Mouse (Mus musculus) c-Kit-negative CD71-positive TER-119-positive erythroid progenitor cells, embryonic 14.5 days (primary cell): ENCODE measurements around the gene Lrch3.
"Not testable (repeated sequence)": the region's sequence is repeated elsewhere in the genome, so short reads cannot be mapped to it uniquely, and the experiment has no call there.

Experiments used
- DNase-seq: peaks from one replicate; pipeline ENCODE4 v3.0.0-alpha.2; 2013; ENCODE audit warnings: low read depth, low spot score

Gene Lrch3

DNA sequence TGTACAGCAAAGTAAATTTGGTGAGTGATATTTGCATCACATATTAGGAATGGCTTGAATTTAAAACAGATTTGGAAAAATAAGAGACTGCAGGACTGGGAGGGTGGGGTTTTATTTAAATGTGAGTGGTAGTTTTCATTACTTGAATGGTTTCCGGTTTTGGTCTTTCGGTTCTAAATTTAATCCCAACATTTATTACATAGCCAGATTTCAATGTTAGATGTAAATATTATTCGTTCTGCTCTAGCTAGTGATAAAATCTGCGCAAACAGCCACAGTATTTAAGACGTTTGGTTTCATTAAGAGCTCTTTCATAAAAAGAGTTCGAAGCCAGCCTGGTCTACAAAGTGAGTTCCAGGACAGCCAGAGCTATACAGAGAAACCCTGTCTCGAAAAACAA, 688 bp upstream of the Lrch3 start:
- no peak for DNase-seq

DNA sequence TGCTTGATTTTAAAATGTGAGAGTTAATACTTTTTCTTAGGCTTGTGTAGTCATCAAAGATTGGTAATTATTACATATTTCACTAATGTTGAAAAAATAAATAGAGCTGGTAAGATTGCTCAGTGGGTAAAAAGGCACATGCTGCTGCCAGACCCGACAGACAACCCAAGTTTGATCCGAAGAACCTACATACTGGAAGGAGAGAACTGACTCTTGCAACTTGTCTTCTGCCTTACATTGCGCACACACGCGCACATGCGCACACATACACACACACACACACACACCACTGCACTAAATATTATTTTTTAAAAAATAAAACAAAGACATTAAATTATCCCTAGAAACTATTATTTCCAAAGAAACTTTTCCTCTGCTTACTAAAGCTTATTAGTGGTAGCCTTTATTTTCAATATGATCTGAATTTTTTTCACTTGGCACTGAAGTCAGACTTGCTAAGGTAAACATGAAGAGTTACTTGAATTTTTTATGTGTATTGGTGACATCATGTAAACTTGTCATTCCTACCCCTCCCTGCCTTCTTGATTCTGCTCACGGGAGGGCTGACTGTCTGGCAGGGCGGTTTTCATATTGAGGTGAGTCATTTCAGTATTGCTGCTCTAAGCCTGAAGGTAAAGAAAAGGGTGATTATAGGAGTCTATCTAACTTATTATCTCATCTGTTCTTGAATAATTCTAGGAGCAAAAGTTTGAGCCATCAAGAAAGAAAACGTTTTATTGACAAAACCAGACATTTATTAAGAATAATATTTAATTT, 1.6 kb downstream of the Lrch3 start:
- DNase-seq = no peak

DNA sequence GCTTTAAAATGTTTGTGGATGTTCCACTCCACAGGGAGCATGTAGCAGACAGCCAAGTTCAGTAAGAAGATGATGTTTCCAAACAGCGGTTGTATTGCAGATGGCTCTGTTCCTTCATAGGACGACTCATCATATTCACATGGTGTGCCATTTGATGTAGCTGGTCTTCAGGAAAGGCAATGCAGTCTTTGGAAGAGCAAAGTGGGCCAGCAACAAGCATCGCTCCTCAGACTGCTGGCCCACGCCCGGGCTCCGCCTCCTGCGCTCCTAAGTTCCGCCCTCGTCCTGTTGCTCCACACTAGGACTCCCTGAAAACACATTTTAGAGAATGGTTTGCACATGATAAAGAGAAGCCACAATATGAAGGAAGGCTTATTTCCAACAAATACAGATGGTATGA, 12.7 kb downstream of the Lrch3 start:
- not testable (repeated sequence) for DNase-seq

DNA sequence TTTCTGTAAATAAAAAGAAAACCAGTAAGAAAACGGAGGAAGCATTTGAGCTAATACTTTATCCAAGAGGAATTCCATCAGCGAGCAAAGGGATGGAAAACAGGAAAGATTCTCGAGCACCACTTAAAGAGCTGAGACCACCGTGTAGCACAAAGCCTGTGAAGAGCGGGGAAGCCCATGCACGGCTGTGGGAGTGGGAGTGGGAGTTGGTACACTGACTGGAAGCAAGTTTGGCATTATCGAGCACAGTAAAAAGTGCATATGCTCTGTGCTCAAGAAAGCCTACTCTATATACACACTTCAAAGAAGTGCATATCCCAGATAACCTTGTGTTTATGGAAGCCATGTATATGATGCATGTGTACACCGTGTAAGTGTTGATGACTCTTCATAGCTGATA, 13.1 kb downstream of the Lrch3 start:
- DNase-seq = no peak

DNA sequence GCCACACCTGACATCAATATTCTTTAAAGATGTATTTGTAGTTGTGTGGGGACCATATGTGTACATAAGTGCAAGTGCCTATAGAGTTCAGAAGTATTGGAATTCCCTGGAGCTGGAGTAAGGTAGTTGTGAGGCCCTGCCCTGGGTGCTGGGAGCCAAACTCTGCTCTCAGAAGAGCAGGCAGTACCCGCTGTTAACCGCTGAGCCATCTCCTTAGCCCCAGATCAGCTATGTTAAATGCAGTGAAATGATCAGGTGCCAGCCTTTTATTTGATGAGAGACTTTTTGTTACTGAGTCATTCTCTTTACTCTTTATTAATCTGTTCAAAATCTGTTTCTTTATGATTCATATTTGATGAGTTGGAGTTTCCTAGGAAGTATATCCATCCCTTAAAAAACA, 16.0 kb downstream of the Lrch3 start:
- no peak for DNase-seq

DNA sequence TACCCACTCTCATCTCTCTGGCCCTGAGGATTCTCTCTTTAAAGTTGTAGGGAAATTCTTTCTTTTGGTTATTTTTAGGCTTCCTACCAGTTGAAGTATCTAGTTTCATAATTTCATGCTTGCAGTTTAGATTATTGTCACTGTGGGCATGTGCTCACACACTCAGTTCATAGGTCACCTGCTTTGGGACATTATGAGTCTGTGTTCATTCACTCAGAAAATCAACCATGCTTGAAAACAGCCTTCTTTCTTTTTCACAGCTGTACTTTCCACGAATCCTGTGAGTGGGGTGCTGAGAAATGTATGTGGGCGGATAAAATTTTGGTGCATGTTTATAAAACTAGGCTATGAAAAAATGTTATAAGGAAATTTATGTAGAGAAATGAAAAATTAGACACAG, 20.6 kb downstream of the Lrch3 start:
- DNase-seq = no peak

DNA sequence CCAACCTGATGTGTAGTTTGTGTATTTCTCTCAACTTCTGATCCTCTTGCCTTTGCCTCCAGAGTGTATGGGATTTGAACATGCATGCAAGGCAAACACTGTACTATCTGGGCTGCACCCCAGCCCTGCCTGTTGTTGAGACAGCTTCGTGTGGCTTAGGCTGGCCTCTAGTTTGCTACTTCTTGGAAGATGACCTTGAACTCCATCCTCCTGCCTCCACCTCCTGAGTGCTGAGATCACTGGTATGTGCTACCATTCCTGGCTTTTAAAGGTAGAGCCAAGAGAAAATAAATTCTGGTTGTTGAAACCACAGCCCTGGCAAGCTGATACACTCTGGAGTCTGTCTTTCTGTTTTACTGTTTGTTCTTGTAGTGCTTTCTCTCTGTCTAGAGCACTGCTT, 21.2 kb downstream of the Lrch3 start:
- no peak for DNase-seq

DNA sequence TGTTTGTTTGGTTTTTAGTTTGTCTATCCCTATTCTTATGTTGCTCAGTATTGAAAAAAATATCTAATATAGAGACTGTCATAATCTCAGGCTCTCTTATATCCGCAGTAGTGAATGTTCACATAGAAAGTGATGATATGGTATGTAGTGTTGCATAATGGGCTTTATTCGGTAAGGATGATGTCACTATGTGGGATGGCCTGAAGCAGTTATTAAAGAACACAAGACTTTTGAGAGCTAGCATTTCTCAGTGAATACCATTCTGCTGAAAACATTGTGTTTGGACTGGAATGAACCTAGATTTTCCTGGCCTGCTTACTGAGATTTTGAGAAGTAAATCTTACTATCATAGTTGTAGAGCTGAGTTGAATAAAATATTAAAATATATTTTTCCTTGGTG, 23.5 kb downstream of the Lrch3 start:
- DNase-seq = no peak

DNA sequence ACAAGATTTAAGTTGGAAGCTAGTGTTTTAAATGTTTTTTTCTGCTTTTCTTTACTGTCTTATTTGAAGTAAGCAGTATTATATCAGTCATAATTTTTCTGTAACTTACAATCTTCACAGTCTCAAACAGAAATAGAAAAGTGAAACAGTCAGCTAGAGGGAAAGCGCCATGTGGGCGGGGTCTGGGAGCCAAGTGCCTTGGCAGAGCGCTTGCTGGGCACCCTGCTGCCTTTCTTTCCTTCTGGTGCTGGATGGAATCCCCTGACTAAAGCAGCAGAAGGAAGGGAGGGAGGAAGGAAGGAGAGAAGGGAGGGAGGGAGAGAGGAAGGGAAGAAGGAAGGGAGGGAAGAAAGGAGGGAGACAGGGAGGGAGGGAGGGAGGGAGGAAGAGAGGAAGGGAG, 25.4 kb downstream of the Lrch3 start:
- not testable (repeated sequence) for DNase-seq

DNA sequence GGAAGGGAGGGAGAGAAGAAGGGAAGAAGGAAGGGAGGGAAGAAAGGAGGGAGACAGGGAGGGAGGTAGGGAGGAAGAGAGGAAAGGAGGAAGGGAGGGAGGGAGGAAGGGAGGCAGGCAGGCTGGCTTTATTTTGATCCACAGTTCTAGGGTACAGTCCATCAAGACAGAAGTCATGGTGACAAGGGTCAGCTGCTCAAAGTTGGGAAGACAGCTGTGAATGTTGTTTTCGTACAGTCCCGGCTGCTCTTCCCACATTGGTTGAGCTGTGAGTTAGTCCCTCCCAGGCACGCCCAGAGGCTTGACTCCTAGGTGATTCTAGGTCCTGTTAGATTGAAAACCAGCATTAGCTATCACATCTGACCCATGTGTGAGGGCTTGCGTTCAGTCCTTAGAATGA, 25.8 kb downstream of the Lrch3 start:
- DNase-seq = not testable (repeated sequence)

DNA sequence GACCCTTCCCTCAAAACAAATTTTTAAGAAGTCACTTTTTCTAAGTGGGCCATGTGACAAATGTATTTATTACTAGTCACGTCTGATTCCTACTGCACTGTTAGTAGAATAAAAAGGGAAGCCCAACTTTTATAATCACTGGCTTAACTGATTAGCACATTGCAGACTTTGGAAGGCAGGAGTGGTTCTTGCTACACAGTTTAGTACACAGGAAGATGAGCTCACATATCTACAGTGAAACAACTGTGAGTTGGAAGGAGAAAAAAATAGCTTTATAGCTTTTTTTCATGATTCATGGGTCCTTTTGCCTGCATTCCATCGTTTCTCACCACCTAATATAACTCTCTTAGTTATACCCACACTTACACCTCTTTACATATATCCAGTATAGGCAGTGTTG, 27.3 kb downstream of the Lrch3 start:
- not testable (repeated sequence) for DNase-seq

DNA sequence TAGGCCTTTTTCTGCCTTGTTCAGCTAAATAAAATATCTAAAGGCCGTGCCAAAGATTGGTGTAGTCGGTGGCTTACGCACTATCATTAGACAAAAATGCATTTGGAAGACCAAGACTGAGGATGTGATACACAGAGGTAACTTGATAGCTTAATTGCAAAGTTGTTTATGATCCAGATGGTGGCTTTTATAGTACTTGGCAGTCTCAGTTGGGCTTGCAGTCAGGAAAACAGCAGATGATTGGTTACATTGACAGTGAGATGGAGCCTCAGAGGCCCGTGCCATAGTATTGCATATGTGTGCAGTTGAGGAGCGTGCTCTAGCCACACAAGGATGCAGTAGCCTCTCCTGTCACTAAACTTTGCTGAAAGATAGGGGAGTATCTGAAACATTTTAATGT, 28.8 kb downstream of the Lrch3 start:
- no peak for DNase-seq

DNA sequence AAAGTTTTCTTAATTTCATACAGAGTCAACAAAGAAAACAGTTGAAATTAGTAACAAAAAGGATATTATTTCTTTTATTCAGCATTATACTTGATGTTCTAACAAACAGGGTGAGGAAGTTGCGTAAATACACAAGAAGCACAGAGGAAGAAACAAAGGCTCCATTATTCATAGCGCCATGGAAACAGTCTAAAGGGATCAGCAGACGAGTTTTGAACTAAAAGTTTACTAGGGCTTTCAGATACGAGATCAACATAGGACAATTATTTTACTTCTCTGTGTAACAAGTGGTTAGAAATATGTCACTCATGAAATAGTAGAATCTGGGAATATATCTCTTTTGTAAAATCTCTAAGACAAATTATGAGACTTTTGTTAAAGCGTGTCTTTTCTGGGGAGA, 31.5 kb downstream of the Lrch3 start:
- DNase-seq = no peak

DNA sequence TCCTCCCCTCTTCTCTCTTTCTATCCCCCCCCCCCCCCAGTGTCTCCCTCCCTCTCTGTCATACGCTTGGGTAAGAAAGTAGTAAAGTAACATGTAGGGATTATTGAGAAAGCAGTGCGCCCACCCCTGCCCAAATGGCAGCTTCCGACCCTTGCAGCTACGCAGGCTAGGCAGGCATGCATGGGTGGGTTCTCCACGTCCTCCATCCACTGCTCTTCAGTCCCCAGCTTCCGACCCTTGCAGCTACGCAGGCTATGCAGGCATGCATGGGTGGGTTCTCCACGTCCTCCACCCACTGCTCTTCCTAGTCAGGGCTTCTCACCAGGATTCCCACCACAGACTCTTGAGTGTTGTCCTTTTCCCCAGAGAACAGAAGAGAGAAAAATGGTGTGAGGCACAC, 34.1 kb downstream of the Lrch3 start:
- no peak for DNase-seq

DNA sequence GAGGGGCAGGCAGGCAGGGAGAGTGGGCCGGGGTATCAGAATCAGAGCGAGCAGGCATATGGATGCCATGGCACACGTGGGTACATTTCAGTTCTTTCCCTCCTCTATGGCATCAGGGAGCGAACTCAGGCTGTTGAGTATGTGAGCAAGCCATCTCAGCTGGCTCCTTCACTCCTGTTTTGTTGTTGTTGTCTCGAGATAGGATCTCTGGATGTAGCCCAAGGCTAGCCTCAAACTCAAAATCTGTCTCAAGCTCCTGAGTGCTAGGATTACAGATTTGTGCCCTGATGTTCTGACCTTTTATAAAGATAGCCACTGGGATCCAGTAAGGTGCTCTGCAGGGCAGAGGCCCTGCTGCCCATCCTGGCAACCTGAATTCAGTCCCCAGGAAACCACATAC, 34.8 kb downstream of the Lrch3 start:
- DNase-seq = no peak

DNA sequence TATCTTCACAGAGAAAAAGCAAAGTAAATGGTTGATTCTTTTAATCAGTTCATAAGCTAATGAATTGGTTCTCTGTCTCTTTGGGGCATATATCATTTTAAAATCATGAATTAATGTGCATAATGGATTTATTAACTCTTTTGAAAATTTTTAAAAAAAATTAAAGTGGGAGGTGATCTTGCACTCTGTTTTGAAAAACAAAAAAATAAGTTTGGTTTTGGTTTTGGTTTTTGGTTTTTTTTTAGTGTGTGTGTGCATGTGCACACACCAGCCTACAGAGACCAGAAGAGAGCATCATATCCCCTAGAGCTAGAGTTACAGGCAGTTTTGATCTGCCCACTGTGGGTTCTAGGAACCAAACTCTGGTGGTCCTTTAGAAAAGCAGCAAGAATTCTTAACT, 35.4 kb downstream of the Lrch3 start:
- DNase-seq = no peak

DNA sequence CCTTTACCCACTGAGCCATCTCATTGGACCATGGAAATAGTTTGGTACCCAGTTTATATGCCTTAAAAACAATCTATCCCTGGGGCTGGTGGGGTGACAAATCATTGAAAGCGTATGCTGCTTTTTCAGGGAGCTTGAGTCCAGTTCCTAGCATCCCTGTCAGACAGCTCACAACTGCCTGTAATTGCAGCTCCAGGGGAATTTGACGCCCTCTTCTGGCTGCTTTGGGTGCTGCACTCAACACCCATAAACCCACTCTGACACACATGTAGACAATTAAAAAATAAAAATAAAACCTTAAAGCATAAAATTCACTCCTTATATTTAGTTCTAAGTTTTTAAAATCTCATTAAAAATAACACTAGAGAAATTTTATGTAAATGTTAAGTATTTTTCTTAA, 37.2 kb downstream of the Lrch3 start:
- DNase-seq = no peak

DNA sequence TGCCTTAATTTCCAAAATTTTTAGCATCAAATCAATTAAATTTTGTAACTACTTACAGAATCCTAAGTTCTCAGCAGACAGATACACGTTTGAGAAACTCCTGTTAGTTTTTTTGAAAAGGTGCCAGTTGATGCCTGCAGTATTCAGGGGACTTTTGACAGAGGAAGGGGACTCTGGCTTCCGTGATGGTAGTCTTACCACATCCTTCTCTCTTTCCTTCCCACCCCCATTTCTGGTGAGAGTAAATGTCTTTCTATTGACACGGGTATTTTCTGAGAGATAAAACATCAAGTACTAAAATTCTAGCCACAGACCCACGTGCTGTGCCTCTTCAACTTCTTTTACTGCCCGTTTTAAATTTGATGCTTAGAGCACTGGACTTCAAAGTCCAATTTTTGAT, 39.9 kb downstream of the Lrch3 start:
- no peak for DNase-seq

DNA sequence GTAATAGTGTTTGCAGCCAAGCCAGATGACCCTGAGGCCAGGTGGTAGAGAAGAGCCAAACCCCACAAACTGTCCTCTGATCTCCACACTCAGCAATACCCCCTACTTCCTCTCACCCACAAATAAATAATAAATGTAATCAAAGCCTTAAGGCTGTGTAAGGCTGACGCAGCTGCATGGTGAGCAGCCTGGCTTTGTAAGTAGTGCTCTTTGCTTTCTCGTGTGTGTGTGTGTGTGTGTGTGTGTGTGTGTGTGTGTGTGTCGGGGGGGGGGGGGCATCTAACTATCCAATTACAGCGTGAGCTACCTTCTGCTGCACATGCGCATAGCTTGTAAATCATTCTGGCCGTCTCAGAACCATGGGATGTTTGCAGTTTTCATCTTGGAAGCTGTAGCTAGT, 40.4 kb downstream of the Lrch3 start:
- DNase-seq = no peak

DNA sequence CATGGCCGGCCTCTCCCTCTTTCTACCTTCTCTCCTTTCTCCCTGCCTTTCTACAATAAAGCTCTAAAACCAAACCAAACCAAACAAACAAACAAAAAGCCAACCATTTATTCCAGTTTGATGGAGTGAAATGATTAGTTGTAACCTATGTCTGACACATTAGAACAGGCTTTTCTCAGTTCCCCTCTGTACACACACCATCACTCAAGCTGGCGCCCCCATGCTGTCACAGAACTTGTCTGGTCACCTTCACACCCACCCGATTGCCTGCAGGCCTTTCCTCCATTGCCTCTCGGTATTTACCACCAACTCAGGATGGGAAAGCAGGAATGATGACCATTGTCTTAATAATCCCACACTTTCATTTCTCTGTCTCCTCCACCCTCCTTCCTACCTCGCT, 43.0 kb downstream of the Lrch3 start:
- no peak for DNase-seq

DNA sequence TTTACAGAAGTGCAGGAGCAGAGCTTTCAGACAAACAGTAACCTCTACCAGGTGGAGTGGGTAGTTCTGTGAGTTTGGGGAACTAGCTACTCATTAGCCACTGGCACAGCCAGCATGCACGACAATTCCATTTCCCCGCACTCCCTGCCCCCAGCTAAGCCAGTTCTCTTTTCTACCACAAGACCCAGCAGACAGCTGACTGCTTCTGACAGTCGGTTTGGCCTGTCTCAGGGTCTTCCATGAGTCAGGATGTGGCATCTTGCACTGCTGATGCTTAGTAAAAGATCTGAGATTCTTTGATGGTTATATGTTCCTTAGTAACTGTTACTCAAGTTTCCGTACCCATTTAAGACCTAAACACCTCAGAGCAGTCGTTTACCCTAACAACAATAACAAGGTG, 58.6 kb downstream of the Lrch3 start:
- DNase-seq = no peak

DNA sequence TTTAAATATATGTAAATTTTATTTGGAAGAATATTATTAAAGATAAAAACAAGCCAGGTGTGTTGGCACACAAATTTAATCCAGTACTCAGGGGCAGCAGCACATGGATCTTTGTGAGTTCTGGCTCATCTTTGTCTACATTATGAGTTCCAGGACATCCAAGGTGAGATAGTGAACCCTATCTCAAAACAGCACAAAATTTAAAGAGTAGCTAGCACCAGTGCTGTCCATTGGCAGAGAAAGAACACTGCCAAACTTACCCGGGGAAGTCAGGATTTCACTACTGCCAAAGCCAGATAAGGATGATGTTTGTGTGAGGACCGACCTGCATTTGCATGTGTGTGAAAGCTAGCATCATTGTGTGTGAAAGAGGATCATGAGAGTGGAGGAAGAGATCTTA, 59.1 kb downstream of the Lrch3 start:
- no peak for DNase-seq

DNA sequence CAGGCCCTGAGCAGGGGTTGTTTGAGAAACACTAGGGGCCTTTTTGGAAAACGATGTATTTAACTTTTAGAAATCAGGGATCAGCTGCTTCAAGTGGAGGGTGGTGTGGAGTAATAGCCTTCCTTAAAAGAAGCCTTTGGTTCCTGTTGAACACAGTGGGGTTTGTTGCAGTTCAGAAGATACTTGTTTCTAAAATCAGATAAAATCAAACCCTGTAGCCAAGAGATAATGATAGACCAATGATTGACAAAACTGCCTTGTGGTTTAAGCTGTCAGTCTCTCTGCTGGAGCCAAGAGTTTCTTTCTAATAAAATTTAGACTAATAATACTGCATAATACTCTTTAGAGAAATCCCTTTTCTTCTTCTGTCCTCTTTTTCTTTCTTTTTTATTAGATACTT, 66.3 kb downstream of the Lrch3 start:
- no peak for DNase-seq

DNA sequence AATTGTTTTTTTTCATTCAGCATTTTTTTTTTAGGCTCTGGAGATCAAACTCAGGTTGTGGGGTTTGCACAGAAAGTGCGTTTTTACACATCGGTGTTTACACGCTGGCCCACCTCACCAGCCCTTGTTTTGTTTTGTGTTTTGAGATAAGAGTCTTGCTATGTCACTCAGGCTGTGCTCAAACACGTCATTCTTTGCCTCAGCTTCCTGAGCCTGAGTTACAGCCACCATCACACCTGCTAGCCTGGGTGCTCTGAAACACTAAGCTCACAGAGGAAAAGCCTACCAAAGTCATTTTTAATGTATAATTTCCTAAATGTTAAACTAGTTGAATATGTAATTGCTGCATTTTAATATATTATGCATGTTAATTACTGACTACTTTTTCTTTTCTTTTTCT, 67.5 kb downstream of the Lrch3 start:
- no peak for DNase-seq
